Mouse (Mus musculus): ENCODE measurements around the gene Rnf121.

GRCm38 (mm10) chr7:102006520-102006919, 58.7 kb downstream of the Rnf121 start:
- no peak for TF ChIP-seq POLR2A (IDR thresholded peaks at IDR 0.05; ENCODE audit: insufficient read depth, low read depth, low read length)
- no peak for TF ChIP-seq CTCF (IDR thresholded peaks at IDR 0.05; ENCODE audit: insufficient read depth, low read depth, low read length)
